Mouse (Mus musculus) induced T-regulatory cell, adult 2 months (primary cell): ENCODE data around the gene Phactr4.
A peak's percentile ranks its signal among the peaks of the same experiment; 100 is the strongest.

Experiments
- DNase-seq: peaks from one replicate; pipeline ENCODE4 v3.0.0-alpha.2; 2012; ENCODE audit warnings: low read depth

Phactr4 gene

DNA sequence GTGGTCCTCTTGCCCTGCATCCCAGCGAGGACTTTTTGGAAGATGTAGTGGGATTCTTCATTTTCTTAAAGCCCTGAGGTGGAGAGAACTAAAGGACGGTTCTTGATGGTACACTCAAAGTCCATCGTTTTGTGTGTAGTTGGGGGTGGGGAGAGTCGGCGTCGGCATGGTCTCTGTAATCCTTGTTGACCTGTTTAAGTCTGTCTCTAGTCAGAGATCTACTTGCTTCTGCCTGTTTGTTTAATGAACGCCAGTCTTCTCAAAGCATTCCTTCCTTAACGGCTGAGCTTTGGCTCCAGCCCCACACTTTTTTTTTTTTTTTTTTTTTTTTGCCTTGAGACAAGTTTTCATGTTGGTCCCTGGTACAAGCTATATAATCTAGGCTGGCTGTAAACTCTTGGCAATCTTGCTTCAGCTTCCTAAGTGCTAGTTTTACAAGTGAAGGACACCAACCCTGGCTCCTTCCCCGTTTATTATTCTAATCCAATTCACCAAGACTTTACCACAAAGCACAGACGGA is 92.4 kb downstream of the Phactr4 start:
- DNase-seq = no peak

DNA sequence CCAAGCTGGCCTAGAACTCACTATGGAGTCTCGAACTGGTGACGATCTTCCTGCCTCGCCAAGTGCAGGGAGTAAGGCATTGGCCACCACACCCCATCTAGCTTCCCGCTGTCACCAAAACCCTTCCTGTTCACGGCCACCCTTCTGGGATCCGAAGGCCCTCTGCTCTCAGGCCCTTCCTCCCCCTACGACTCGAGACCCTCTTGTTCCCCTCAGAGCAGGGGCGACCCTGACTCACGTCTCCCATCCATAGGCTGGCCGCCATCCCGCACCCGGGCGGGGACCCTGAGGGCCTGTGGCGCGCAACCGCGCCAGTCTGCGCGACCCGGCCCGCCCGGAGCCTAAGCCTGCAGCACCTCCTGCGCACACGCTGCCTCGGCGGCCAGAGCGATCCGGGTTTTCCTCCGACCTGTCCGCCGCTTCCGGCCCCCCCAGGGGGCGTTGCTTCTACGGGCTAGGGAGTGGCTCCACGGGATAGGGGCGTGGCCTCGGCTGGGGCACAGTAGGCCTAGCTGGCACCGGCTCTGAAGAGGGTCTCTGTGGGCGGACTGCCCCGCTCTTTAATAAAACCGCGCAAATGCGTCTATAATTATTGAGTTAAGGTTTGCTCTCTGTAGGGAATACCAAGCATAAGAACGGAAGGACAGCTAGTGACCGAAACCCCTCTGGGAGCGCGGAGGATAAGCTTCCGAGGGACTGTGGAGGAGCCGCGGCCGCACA is 93.0 kb downstream of the Phactr4 start, which contains the start of gene Trnau1ap:
Gene Trnau1ap, minus strand, starts transcription at position 424 of the 720 bp plus-strand sequence.
- DNase-seq = peak; percentile 94

DNA sequence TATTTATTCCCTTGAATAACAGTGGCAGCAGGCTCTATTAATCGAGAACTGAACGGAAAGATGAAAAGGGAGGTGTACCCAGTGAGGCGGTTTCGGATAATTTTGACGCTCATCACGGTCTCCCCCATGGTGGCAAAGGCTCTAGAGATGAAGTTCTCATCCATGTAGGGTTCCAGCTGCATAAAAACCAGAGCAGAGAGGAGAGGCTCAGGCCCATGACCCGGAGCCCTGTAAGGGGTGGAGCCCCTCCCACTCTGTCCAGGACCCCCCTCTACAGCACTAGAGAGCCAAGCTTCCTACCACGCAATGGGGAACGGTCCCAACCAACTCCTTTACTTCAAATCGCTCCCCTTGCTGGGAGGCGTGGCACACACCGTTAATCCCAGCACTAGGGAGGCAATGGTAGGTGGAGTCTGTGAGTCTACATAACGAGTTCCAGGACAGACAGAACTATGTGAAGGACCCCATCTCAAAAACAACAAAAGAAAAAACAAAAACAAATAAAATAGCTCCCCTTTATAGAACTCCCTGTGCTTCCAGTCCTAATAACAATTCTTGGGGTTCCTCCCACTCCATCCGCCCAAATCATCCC is 93.8 kb downstream of the Phactr4 start:
- no peak for DNase-seq

- no peak for DNase-seq
Measured at GRCm38 (mm10) chr4:132326481-132326880, 95.8 kb downstream of the Phactr4 start.

DNA sequence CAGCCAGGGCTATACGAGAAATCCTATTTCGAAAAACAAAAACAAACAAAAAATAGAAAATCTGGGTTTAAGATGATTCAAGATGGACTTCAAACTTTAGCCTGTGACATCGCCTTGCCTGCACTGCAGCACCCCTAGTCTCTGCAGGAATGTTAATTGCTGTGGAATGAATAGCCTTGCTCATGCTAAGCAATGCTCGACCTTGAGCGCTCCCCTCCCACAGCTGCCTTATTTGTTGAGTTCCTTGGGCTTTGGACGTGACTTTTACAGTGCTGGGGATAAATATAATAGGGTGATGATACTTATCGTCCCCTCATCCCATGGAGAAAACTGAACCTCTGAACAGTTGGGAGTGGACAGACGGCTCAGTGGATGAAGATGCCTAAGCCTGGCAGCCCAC is 106.6 kb downstream of the Phactr4 start:
- DNase-seq = no peak

DNA sequence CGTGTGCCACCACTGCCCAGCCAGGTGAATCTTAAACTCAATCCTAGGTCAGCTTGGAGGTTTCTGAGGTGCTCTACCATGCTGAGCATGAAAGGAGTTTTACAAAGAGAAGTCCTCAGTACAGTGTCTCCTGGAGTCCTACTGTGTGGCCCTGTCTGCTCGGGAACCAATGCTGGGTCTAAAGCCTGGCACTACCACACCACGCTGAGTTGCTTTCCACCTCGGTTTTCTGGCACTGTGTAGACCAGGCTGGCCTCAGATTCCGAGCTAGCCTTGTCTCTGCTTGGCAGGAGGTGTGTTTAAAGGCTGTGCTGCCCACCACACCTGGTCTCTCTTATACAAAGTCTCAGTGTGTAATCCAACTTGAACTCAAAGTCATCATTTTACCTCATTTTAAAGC is 109.7 kb downstream of the Phactr4 start:
- no peak for DNase-seq

DNA sequence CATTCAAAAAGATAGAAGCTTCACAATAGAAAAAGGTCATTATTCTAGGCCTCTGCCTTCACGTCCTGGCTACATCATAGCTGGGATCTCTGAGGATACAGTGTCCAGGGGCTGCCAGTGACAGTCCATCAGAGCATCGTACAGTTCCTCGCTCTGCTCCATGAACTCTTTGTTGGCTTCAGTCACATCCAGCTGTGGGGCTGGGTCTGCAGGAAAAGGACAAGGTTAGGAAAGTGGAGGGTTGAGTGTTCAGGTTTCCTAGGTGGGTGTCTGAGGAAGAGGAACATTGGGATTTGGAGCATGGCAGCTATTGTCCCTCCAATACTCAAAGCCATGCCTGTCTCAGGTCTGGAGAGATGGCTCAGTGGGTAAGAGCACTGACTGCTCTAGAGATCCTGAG is 110.5 kb downstream of the Phactr4 start:
- no peak for DNase-seq

DNA sequence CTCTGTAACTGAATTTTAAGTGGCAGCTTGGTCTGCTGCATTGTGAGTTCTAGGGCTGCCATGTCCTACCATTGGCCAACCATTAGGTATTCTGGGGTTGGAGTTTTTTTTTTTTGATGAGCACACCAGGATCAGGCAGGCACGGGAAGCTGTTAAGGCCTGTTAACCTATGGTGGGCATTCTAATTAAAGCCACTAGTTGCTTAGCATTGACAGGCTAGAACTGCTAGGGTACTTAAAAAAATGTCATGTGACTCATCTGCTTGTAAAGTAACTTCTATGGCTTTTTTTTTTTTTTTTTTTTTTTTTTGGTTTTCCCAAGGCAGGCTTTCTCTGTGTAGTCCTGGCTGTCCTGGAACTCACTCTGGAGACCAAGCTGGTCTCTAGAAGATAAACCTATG is 111.1 kb downstream of the Phactr4 start:
- DNase-seq = no peak

DNA sequence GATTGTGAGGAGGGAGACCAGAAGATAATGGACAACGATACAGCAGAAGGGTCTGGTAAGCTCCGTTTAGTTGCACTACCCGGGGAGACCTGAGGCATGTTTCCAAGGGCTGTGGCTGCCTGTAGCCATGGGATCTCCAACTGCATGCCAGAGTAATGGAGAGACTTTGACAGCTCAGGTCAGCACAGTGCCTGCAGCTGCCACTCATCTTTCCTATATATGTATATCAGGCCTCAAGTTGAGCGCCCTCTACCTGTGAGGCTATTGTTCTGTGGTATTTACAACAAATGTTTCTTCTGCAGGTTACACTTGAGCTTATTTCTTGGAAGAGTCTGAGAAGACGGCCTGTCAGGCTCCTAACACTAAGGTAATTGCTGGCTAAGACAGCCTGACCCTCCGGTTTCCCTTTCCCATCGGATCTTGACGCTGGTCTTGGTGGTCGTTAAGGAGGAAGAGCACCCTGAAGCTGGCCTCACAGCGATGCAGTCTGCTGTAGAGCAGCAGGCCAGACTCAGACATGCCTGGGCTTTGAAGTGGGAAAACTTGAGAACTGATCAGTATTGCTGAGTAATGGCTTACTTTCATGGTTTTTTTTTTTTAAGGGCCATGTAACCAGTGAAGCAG is 112.3 kb downstream of the Phactr4 start:
- DNase-seq = peak; percentile 85

GRCm38 (mm10) chr4:132309140-132309848 is 113.0 kb downstream of the Phactr4 start:
- DNase-seq = peak; percentile 84

DNA sequence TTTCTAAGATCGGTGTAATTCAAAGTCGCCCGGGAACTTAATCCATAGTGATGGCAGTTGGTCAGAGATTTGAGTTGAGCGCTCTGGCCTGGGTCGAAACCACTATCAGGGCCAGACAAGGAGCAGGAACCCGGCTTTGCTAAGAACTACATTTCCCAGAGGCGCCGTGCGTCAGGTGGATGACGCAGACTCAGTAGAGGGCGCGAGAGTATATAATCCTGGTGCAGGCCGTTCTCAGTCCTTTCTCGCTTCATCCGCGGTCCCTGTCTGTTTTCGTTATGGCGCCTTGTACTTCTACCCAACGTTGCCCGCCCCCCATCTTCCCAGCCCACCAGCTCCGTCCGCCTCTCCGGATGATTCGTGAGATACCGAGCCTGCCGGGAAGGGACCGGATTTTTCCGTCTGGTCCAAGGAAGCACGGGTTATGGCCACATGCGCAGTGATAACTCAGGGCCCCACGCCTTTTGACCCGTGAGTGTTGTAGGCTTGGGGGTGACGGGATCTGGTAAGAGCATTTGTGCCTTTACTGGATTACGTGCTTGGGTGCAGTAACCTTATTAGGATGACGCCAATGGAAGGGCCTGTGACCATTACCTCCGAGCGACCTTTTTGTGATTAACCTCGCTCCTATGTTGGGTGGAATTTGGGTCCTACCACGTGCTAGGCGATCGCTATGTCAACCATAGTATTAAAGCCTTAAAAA is 113.7 kb downstream of the Phactr4 start:
- peak; percentile 94 for DNase-seq

DNA sequence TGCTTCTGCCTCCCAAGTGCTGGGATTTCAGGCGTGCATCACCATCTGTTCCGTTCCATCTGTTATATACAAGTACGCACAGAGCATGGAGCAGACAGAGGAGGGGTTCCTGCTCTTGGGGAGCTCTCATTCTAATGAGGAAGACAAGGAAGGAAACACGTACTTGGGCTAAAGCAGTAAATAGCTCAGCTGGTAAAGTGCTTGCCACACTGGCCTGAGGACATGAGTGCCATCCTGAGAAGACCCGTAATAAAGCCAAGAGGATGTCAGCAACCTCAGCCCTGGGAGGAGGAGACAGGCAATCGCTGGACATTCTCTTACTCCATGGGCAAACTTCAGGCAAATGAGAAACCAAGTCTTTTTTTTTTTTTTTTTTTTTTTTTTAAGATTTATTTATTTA is 116.3 kb downstream of the Phactr4 start:
- peak; percentile 16 for DNase-seq
